Mouse (Mus musculus) MEL (cell line): ENCODE measurements around the gene Shoc2. TPM values are rescaled to one million over a fixed set of nuclear protein-coding genes. Genes with fewer than 3 reads are reported as not detected.

Experiments
- DNase-seq: peaks from one replicate; pipeline ENCODE4 v3.0.0; 2011; ENCODE audit warnings: low read depth, low spot score
- H3K27ac ChIP-seq: 2 replicates; pipeline ENCODE4 v1.5.1; 2012; ENCODE audit warnings: low read depth, mild to moderate bottlenecking, control low read depth, low read length, moderate library complexity; ENCODE audit not compliant: control insufficient read depth
- H3K27me3 ChIP-seq, 2 experiments: fragments of 150-350 bp in 1 of 2; sonication (generic) in 1 of 2; 2 replicates each; pipeline ENCODE4 v1.6.1; 2012; ENCODE audit warnings: low read length in 2 of 2, mild to moderate bottlenecking in 2 of 2, improper control_type of control experiment in 1 of 2, moderate library complexity in 1 of 2; ENCODE audit not compliant: insufficient read depth in 2 of 2, control insufficient read depth in 1 of 2
- H3K36me3 ChIP-seq, 2 experiments: 2 replicates each; pipeline ENCODE4 v1.6.1; 2012 to 2014; ENCODE audit warnings: low read length in 2 of 2, improper control_type of control experiment in 1 of 2, inconsistent platforms in 1 of 2, mild to moderate bottlenecking in 1 of 2; ENCODE audit not compliant: insufficient read depth in 2 of 2, control insufficient read depth in 1 of 2
- H3K4me1 ChIP-seq, 2 experiments: fragments of 150-350 bp in 1 of 2; sonication (generic) in 1 of 2; 2 replicates each; pipeline ENCODE4 v1.6.1; 2012; ENCODE audit warnings: low read length in 2 of 2, improper control_type of control experiment in 1 of 2, mild to moderate bottlenecking in 1 of 2; ENCODE audit not compliant: insufficient read depth in 2 of 2, control insufficient read depth in 1 of 2
- H3K4me3 ChIP-seq, 2 experiments: fragments of 150-350 bp in 1 of 2; sonication (generic) in 1 of 2; 2 replicates each; pipeline ENCODE4 v1.5.1; 2012; ENCODE audit warnings: low read depth in 2 of 2, low read length in 2 of 2, mild to moderate bottlenecking in 2 of 2, moderate library complexity in 2 of 2, control low read depth in 1 of 2, improper control_type of control experiment in 1 of 2; ENCODE audit not compliant: control insufficient read depth in 1 of 2, insufficient read depth in 1 of 2
- H3K79me2 ChIP-seq: 2 replicates; pipeline ENCODE4 v1.6.1; 2012; ENCODE audit warnings: mild to moderate bottlenecking, low read length, moderate library complexity; ENCODE audit not compliant: control insufficient read depth, poor library complexity, insufficient read depth
- H3K9ac ChIP-seq: 2 replicates; pipeline ENCODE4 v1.6.1; 2012; ENCODE audit warnings: low read depth, mild to moderate bottlenecking, control low read depth, low read length, moderate library complexity; ENCODE audit not compliant: control insufficient read depth, poor library complexity, severe bottlenecking
- H3K9me3 ChIP-seq: fragments of 150-350 bp; sonication (generic); replicated peaks from 2 replicates; pipeline ENCODE4 v1.6.1; 2012; ENCODE audit warnings: mild to moderate bottlenecking, low read length, improper control_type of control experiment, moderate library complexity; ENCODE audit not compliant: insufficient read depth
- BHLHE40 ChIP-seq: IDR thresholded peaks from 2 replicates; pipeline ENCODE4 v1.6.1; 2012; ENCODE audit warnings: low read depth, mild to moderate bottlenecking, inconsistent platforms, low read length, improper control_type of control experiment, borderline replicate concordance
- CTCF ChIP-seq, 3 experiments: IDR thresholded peaks in 2 of 3; conservative IDR thresholded peaks in 1 of 3; 2 replicates each; pipeline ENCODE4 v1.5.1; 2011 to 2012; ENCODE audit warnings: low read length in 3 of 3, low read depth in 2 of 3, mild to moderate bottlenecking in 2 of 3, improper control_type of control experiment in 1 of 3, inconsistent platforms in 1 of 3, mixed read lengths in 1 of 3, moderate library complexity in 1 of 3; ENCODE audit not compliant: control insufficient read depth in 1 of 3, insufficient read depth in 1 of 3, poor library complexity in 1 of 3, severe bottlenecking in 1 of 3
- E2F4 ChIP-seq: IDR thresholded peaks from 2 replicates; pipeline ENCODE4 v1.6.1; 2011; ENCODE audit warnings: low read depth, low read length, improper control_type of control experiment, borderline replicate concordance
- EP300 ChIP-seq, 2 experiments: IDR thresholded peaks; 2 replicates each; pipeline ENCODE4 v1.6.1; 2011; ENCODE audit warnings: improper control_type of control experiment in 2 of 2, low read length in 2 of 2, low read depth in 1 of 2, mild to moderate bottlenecking in 1 of 2
- ETS1 ChIP-seq: IDR thresholded peaks from 2 replicates; pipeline ENCODE4 v1.6.1; 2012; ENCODE audit warnings: low read depth, mild to moderate bottlenecking, inconsistent platforms, low read length, improper control_type of control experiment, moderate library complexity
- GATA1 ChIP-seq: IDR thresholded peaks from 2 replicates; pipeline ENCODE4 v1.6.1; 2011; ENCODE audit warnings: low read depth, low read length, improper control_type of control experiment
- HCFC1 ChIP-seq: IDR thresholded peaks from 2 replicates; pipeline ENCODE4 v1.6.1; 2012; ENCODE audit warnings: low read depth, mild to moderate bottlenecking, inconsistent platforms, low read length, improper control_type of control experiment, moderate library complexity
- MAFK ChIP-seq: IDR thresholded peaks from 2 replicates; pipeline ENCODE4 v1.6.1; 2011; ENCODE audit warnings: low read depth, mild to moderate bottlenecking, low read length, improper control_type of control experiment, borderline replicate concordance
- MAX ChIP-seq: IDR thresholded peaks from 2 replicates; pipeline ENCODE4 v1.6.1; 2011; ENCODE audit warnings: low read length, improper control_type of control experiment
- MXI1 ChIP-seq: IDR thresholded peaks from 2 replicates; pipeline ENCODE4 v1.6.1; 2011; ENCODE audit warnings: mild to moderate bottlenecking, low read depth, low read length, improper control_type of control experiment
- MYC ChIP-seq: IDR thresholded peaks from 2 replicates; pipeline ENCODE4 v1.6.1; 2011; ENCODE audit warnings: low read depth, mild to moderate bottlenecking, low read length, improper control_type of control experiment, moderate library complexity
- NELFE ChIP-seq: IDR thresholded peaks from 2 replicates; pipeline ENCODE4 v1.6.1; 2011; ENCODE audit warnings: low read depth, low read length, improper control_type of control experiment
- POLR2AphosphoS5 ChIP-seq: IDR thresholded peaks from 2 replicates; pipeline ENCODE4 v1.6.1; 2012; ENCODE audit warnings: low read depth, borderline replicate concordance, mild to moderate bottlenecking, inconsistent platforms, low read length, moderate library complexity, mixed read lengths
- RAD21 ChIP-seq: IDR thresholded peaks from 2 replicates; pipeline ENCODE4 v1.6.1; 2011; ENCODE audit warnings: mild to moderate bottlenecking, low read depth, low read length, improper control_type of control experiment
- RCOR1 ChIP-seq: IDR thresholded peaks from 2 replicates; pipeline ENCODE4 v1.6.1; 2012; ENCODE audit warnings: low read depth, mild to moderate bottlenecking, inconsistent platforms, low read length, improper control_type of control experiment
- SIN3A ChIP-seq: IDR thresholded peaks from 2 replicates; pipeline ENCODE4 v1.6.1; 2012; ENCODE audit warnings: low read length, improper control_type of control experiment, inconsistent platforms
- TBP ChIP-seq: IDR thresholded peaks from 2 replicates; pipeline ENCODE4 v1.8.0; 2011; ENCODE audit warnings: low read depth, low read length, improper control_type of control experiment
- UBTF ChIP-seq: IDR thresholded peaks from 2 replicates; pipeline ENCODE4 v1.6.1; 2012; ENCODE audit warnings: low read depth, mild to moderate bottlenecking, inconsistent platforms, low read length, improper control_type of control experiment, moderate library complexity, borderline replicate concordance; ENCODE audit not compliant: insufficient read depth
- USF2 ChIP-seq, 2 experiments: IDR thresholded peaks; 2 replicates each; pipeline ENCODE4 v1.6.1; 2011 to 2012; ENCODE audit warnings: improper control_type of control experiment in 2 of 2, low read length in 2 of 2, borderline replicate concordance in 1 of 2, inconsistent platforms in 1 of 2, low read depth in 1 of 2, mild to moderate bottlenecking in 1 of 2; ENCODE audit not compliant: insufficient read depth in 1 of 2
- polyA plus RNA-seq, 2 experiments: library from polyadenylated mRNA; stranded (reverse) in 1 of 2; unstranded in 1 of 2; fragments of >175 nt in 1 of 2; fragments of >200 nt in 1 of 2; gene quantifications; 2 replicates each; pipeline versions ENCODE4 v1.2.1 to v1.2.4; 2012; ENCODE audit warnings: low replicate concordance in 2 of 2, low read depth in 1 of 2; ENCODE audit not compliant: insufficient read length in 2 of 2, insufficient read depth in 1 of 2, missing spikeins in 1 of 2
- total RNA-seq: library from RNA; depleted of rRNA; stranded (reverse); fragments of 300-350 nt; gene quantifications from 2 replicates; pipeline ENCODE4 v1.2.3, GENCODE M21; 2012

Gene Shoc2
- total and polyA plus RNA-seq, 3 experiments = 33.4 to 55.6 TPM; not detected in 1

DNA sequence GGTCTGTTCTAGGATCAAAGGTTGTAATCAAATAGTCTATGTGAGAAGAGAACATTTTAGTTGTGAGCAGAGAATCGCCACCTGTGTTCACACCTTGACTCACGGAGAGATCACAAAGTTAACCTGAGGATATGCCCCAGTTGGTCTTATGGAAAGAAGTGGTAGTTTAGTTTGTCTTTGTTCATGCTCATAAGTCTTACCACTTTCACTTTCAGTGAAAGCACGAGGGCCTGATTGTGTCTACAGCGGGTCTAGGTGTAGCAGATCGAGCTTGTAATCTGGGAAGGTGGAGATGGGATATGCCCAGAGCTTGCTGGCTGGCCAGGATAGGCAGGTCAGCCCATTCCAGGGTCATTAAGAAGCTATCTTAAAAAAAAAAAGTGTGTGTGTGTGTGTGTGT, 70.9 kb downstream of the Shoc2 start:
- peaks cover 9% of the 10 kb centered on the region; the same call in 1 of the 2 replicates for H3K79me2 ChIP-seq
- H3K9me3 ChIP-seq = no peaks in the 10 kb centered on the region
- H3K4me3 ChIP-seq = no peak overlapping the region
- no peak overlapping the region for H3K27ac ChIP-seq
- H3K36me3 ChIP-seq = peaks cover 8 to 15% of the 10 kb centered on the region in 2 experiments
- peaks cover 4 to 18% of the 10 kb centered on the region in 2 experiments for H3K4me1 ChIP-seq
- no peaks in the 10 kb centered on the region for H3K27me3 ChIP-seq
- no peak for TF ChIP-seq MAFK
- TF ChIP-seq RAD21 = no peak
- TF ChIP-seq CTCF (IDR thresholded peaks at IDR 0.05 in 2 of 3, conservative IDR thresholded peaks at IDR 0.05 in 1 of 3; ENCODE audit: control insufficient read depth in 1 of 3, insufficient read depth in 1 of 3, low read depth in 2 of 3, low read length in 3 of 3, poor library complexity in 1 of 3, severe bottlenecking in 1 of 3) = no peak
- no peak for TF ChIP-seq MAX
- no peak for TF ChIP-seq BHLHE40
- TF ChIP-seq MYC = no peak
- TF ChIP-seq EP300 (IDR thresholded peaks at IDR 0.05; ENCODE audit: low read depth in 1 of 2, low read length in 2 of 2) = no peak
- TF ChIP-seq USF2 (IDR thresholded peaks at IDR 0.05; ENCODE audit: borderline replicate concordance in 1 of 2, insufficient read depth in 1 of 2, low read depth in 1 of 2, low read length in 2 of 2) = no peak
- no peak for TF ChIP-seq POLR2AphosphoS5
- no peak for TF ChIP-seq HCFC1
- no peak for TF ChIP-seq E2F4
- no peak for TF ChIP-seq RCOR1
- no peak for DNase-seq
- H3K9ac ChIP-seq = no peak overlapping the region

- H3K4me1 ChIP-seq = peaks cover 4 to 18% of the 10 kb centered on the region in 2 experiments
- TF ChIP-seq TBP (peak; percentile 83), NELFE (no peak), SIN3A (peak; percentile 44; the same call in 1 of the 2 replicates), EP300 (IDR thresholded peaks at IDR 0.05; ENCODE audit: low read depth in 1 of 2, low read length in 2 of 2) (peak in 1 of 2 experiments; percentile 48; a peak in 1 of 4 replicates), MXI1 (no peak), GATA1 (peak; percentile 54), ETS1 (0 out of 2 replicates have a peak, but pooled peaks have one; percentile 30), UBTF (0 out of 2 replicates have a peak, but pooled peaks have one; percentile 44)
- TF ChIP-seq, all 39 proteins: peak for 6
- no peak overlapping the region for H3K4me3 ChIP-seq
- DNase-seq = peak; percentile 77
- H3K27me3 ChIP-seq = no peaks in the 10 kb centered on the region
- H3K9me3 ChIP-seq = no peaks in the 10 kb centered on the region
- H3K9ac ChIP-seq = peak overlapping the region; percentile 33; the same call in 1 of the 2 replicates
- peaks cover 8 to 15% of the 10 kb centered on the region in 2 experiments for H3K36me3 ChIP-seq
- no peak overlapping the region for H3K27ac ChIP-seq
- peaks cover 9% of the 10 kb centered on the region; the same call in 1 of the 2 replicates for H3K79me2 ChIP-seq
Measured at GRCm38 (mm10) chr19:54015503-54015902, 71.4 kb downstream of the Shoc2 start.
